Mouse (Mus musculus) lung, adult 2 months (tissue): Measurements from ENCODE around the gene Sh3tc1.

Experiments used
- CTCF ChIP-seq: fragments of 200-500 bp; IDR thresholded peaks from 2 replicates; pipeline ENCODE4 v1.5.1; 2011; ENCODE audit warnings: mild to moderate bottlenecking, low read length, control low read depth; ENCODE audit not compliant: insufficient read depth
- POLR2A ChIP-seq: fragments of 200-500 bp; IDR thresholded peaks from 2 replicates; pipeline ENCODE4 v1.6.1; 2011; ENCODE audit warnings: low read depth, mild to moderate bottlenecking, control low read depth, low read length, borderline replicate concordance; ENCODE audit errors: extremely low read depth

DNA sequence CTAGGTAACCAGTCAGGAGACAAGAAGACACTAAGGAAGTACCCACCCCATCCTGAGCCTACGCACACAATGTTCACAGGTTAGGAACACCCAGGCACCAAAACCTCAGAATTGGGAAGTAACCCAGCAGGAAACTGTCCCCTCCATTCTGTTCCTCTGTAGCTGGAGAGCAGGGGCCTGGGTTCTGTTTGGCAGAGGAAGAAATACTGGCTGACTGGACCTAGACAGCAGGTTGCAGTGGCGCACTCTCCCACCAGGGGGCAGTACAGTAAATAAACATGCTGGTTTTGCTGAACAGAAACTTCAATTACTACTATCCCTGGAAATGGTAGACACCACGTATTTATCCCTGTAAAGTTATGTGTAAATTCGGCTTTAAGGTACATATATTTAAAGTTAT is 7.1 kb upstream of the Sh3tc1 start:
- no peak for TF ChIP-seq POLR2A
- TF ChIP-seq CTCF, result peak; percentile 94
